In the genomic region with DNA sequence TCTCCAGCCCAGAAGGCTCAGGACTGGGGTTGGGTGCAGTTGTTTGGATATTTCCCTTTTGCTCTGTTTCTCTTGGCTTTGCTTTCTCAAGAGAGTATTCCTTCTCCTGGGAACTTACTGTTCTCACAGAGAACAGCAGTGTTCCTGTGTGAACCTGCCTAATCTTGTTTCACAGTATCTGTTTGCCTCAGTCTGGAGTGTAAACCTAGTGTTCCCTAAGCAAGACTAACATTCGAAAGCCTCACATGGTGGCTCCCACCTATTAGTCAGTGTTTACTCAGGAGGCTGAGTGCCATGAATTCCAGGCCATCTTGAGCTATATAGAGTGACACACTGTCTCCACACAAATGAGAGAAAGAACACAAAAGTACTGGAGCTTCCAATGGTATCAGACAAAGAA, we compare ENCODE assay signal across 9 mouse cellular contexts. TPM values are rescaled to one million over a fixed set of nuclear protein-coding genes. Genes with fewer than 3 reads are reported as not detected.
DNase-seq lines count a peak whose midpoint lies in the region; ATAC-seq and TF ChIP-seq lines count a peak whose summit lies in the region.
"Had no signal": no experiment of that assay in that cellular context is flagged by ENCODE, and none has a peak within 500 bp of the region (broad histone marks: within the 10 kb centered on the region; RNA-seq: fewer than 3 reads in every experiment).

No protein-coding gene starts in this region.

- no peak for TF ChIP-seq POLR2A in kidney, adult 2 months (IDR thresholded peaks at IDR 0.05; ENCODE audit: low read depth, low read length)

- H3K4me1 ChIP-seq in kidney, adult 2 months (ENCODE audit: control insufficient read depth, insufficient read depth, low read length), result no peaks in the 10 kb centered on the region
- H3K4me1 ChIP-seq in kidney, embryonic 16.5 days (ENCODE audit: insufficient read depth, low read length), result no peaks in the 10 kb centered on the region
- no peaks in the 10 kb centered on the region for H3K4me1 ChIP-seq in embryonic facial prominence, embryonic 14.5 days (ENCODE audit: control insufficient read depth, insufficient read depth, low read length)

- no peak for TF ChIP-seq CTCF in kidney, adult 2 months (conservative IDR thresholded peaks at IDR 0.05; ENCODE audit: insufficient read depth, insufficient read length, low read depth, low read length)

- 0 out of 2 replicates have a peak overlapping the region, but pooled peaks have one; percentile 46 for H3K27ac ChIP-seq in kidney, adult 2 months (ENCODE audit: insufficient read depth, low read depth, low read length)
- no peak overlapping the region for H3K27ac ChIP-seq in kidney, embryonic 16.5 days (ENCODE audit: low read length)
- peak overlapping the region; percentile 63 for H3K27ac ChIP-seq in embryonic facial prominence, embryonic 14.5 days (replicated peaks; ENCODE audit: low read depth, low read length)

- DNase-seq in kidney, adult 2 months, result peak; percentile 16
- peak; percentile 30 for DNase-seq in brain, adult 2 months (ENCODE audit: low read depth, low spot score)
- DNase-seq in embryonic facial prominence, embryonic 14.5 days (ENCODE audit: low spot score), result peak; percentile 71
- DNase-seq in lung, postnatal 14 days, result peak; percentile 3
- no peak for DNase-seq in right cerebral cortex, adult 2 months (ENCODE audit: low spot score in 2 of 2)
- DNase-seq in cerebellum, adult 9-11 months, result no peak
- DNase-seq: cerebellum, adult 11 months; gastrocnemius, postnatal 25 days had no signal

- no peak for ATAC-seq in kidney, embryonic 16.5 days (ENCODE audit: low FRiP score, low TSS enrichment)
- ATAC-seq in embryonic facial prominence, embryonic 14.5 days (ENCODE audit: low read depth), result peak; percentile 83

- WGBS in kidney, adult 2 months, result 26% methylated on average over 1 of the region's 1 CpGs
- WGBS in kidney, embryonic 16.5 days, result 29% methylated on average over 1 of the region's 1 CpGs
- WGBS in embryonic facial prominence, embryonic 14.5 days, result 37% methylated on average over 1 of the region's 1 CpGs

- no peak overlapping the region for H3K4me2 ChIP-seq in kidney, embryonic 16.5 days (replicated peaks; ENCODE audit: low read depth, low read length)
- no peak overlapping the region for H3K4me2 ChIP-seq in embryonic facial prominence, embryonic 14.5 days (ENCODE audit: low read depth, low read length)

- no peak overlapping the region for H3K9ac ChIP-seq in kidney, embryonic 16.5 days (replicated peaks; ENCODE audit: low read length)
- no peak overlapping the region for H3K9ac ChIP-seq in embryonic facial prominence, embryonic 14.5 days (ENCODE audit: low read depth, low read length)

- no peaks in the 10 kb centered on the region for H3K9me3 ChIP-seq in kidney, embryonic 16.5 days (ENCODE audit: low read length)
- H3K9me3 ChIP-seq in embryonic facial prominence, embryonic 14.5 days (ENCODE audit: control insufficient read depth, low read length), result no peaks in the 10 kb centered on the region

- H3K4me3 ChIP-seq in kidney, adult 2 months (ENCODE audit: insufficient read depth, low read depth, low read length), result no peak overlapping the region
- no peak overlapping the region for H3K4me3 ChIP-seq in kidney, embryonic 16.5 days (ENCODE audit: low read length)
- no peak overlapping the region for H3K4me3 ChIP-seq in embryonic facial prominence, embryonic 14.5 days (ENCODE audit: low read depth, low read length)

- H3K36me3 ChIP-seq in kidney, adult 2 months (ENCODE audit: control insufficient read depth, insufficient read depth, low read length), result no peaks in the 10 kb centered on the region
- no peaks in the 10 kb centered on the region for H3K36me3 ChIP-seq in kidney, embryonic 16.5 days (ENCODE audit: insufficient read depth, low read length)
- H3K36me3 ChIP-seq in embryonic facial prominence, embryonic 14.5 days (ENCODE audit: control insufficient read depth, insufficient read depth, low read length), result no peaks in the 10 kb centered on the region

- H3K27me3 ChIP-seq in kidney, adult 2 months (replicated peaks; ENCODE audit: control insufficient read depth, insufficient read depth, low read length), result no peaks in the 10 kb centered on the region
- no peaks in the 10 kb centered on the region for H3K27me3 ChIP-seq in kidney, embryonic 16.5 days (ENCODE audit: insufficient read depth, low read length)
- H3K27me3 ChIP-seq in embryonic facial prominence, embryonic 14.5 days (replicated peaks; ENCODE audit: control insufficient read depth, insufficient read depth, low read length), result no peaks in the 10 kb centered on the region

RNA-seq across cellular contexts. Expression of gene Perp, which starts 31.4 kb away (rescaled TPM):
- polyA plus RNA-seq in kidney, adult 2 months (2012; rRNA removed), result 56.2 and 76.8 TPM in 2 replicates
- 19.9 and 21.8 TPM in 2 replicates for polyA plus RNA-seq in kidney, embryonic 16.5 days (2015; fragmentation: Nextera tagmentation; extraction: Ambion mirVana)
- 237 and 260 TPM in 2 replicates for polyA plus RNA-seq in embryonic facial prominence, embryonic 14.5 days (2014; fragmentation: Nextera tagmentation; extraction: Ambion mirVana)

Comparison
In these comparisons a context has a peak if more than half of its experiments do, and no peak if none do; other contexts are left out.
1. DNase-seq: peak in kidney, adult 2 months (single experiment), brain, adult 2 months (single experiment), embryonic facial prominence, embryonic 14.5 days (single experiment) and lung, postnatal 14 days (single experiment); none in right cerebral cortex, adult 2 months (0 of 2) and cerebellum, adult 9-11 months (single experiment).